Mouse (Mus musculus): Measurements from ENCODE around the gene Ly75. TPM values are rescaled to one million over a fixed set of nuclear protein-coding genes. Genes with fewer than 3 reads are reported as not detected.

Gene Ly75
- total RNA-seq, 1 experiment from 2014 or later = 12.8 TPM

DNA sequence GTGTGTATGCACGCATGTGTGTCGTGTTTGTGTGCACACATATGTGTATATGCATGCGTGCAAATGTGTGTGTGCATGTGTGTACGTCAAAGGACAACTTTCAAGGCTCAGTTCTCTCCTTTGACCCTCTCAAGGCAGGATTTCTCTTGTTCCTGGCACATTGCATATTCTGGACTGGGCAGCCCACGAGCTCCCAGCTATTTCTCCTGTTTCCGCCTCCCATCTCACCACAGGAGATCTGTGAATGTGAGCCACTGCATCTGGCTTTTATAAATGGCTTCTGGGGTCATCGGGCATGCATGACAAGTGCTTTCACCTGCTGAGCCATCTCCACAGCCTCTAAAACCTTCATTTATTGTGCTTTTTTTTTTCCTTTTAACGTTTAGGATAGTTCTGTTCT is 36.6 kb downstream of the Ly75 start:
- no peak for ATAC-seq (replicated peaks in 1 of 2; ENCODE audit: insufficient read depth in 1 of 2, low FRiP score in 2 of 2, low TSS enrichment in 1 of 2, low read depth in 1 of 2, poor library complexity in 2 of 2, severe bottlenecking in 2 of 2)

GRCm38 (mm10) chr2:60345717-60346116 is 37.4 kb downstream of the Ly75 start:
- ATAC-seq (replicated peaks in 1 of 2; ENCODE audit: insufficient read depth in 1 of 2, low FRiP score in 2 of 2, low TSS enrichment in 1 of 2, low read depth in 1 of 2, poor library complexity in 2 of 2, severe bottlenecking in 2 of 2) = no peak

DNA sequence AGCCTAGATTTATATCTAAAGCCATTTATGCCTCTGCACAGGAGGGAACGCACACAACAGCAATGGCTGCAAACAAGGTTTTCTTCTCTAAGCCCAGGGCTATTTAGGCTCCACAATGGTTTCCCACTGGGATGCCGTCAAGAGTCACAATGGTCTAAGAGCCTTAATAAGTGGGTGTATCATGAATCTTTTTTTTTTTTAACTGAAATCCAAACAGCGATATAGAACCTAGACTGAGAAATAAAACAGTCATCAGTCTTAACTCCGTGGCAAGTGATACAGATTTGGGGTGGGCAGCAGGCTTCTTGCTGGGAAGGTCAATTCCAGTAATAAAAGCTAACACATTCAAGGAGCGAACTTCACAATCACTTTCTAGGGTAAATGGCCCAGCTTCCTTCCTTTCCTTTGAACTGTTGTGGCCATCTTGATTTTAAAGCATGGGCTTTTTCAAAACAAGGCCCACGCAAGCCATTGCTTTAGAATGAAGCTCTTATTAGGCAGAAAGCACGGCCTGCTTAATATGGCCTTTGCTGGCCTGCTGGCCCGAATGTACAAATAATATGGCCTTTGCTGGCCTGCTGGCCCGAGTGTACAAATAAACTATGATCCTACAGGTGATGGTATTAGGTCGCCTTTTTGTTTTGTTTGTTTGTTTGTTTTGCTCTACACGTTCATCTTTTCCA is 39.4 kb downstream of the Ly75 start:
- no peak for ATAC-seq (replicated peaks in 1 of 2; ENCODE audit: insufficient read depth in 1 of 2, low FRiP score in 2 of 2, low TSS enrichment in 1 of 2, low read depth in 1 of 2, poor library complexity in 2 of 2, severe bottlenecking in 2 of 2)

GRCm38 (mm10) chr2:60342107-60342880 is 40.8 kb downstream of the Ly75 start:
- peak; percentile 46 to 51; a peak in 2 of 4 replicates for ATAC-seq (replicated peaks in 1 of 2; ENCODE audit: insufficient read depth in 1 of 2, low FRiP score in 2 of 2, low TSS enrichment in 1 of 2, low read depth in 1 of 2, poor library complexity in 2 of 2, severe bottlenecking in 2 of 2)

GRCm38 (mm10) chr2:60337937-60338336 is 45.2 kb downstream of the Ly75 start:
- ATAC-seq (replicated peaks in 1 of 2; ENCODE audit: insufficient read depth in 1 of 2, low FRiP score in 2 of 2, low TSS enrichment in 1 of 2, low read depth in 1 of 2, poor library complexity in 2 of 2, severe bottlenecking in 2 of 2) = no peak

DNA sequence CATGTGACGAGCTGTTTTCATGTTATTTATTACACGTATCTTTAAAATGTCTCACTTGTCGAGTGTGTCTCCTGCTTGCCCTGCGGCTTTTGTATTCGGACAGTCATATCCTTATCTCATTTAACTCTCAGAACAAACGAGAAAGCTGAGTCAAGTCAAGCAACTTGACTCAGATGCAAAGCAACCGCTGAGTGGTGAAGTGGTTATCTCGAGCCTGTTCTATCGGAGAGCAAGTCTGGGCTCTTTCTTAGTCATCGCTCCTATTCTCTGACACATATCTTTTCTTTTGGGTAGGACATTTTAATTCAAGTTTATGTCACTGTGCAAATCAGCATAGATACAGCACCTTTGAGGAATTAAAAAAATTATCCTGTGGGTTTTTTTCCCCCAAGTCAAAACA is 54.5 kb downstream of the Ly75 start:
- no peak for ATAC-seq (replicated peaks in 1 of 2; ENCODE audit: insufficient read depth in 1 of 2, low FRiP score in 2 of 2, low TSS enrichment in 1 of 2, low read depth in 1 of 2, poor library complexity in 2 of 2, severe bottlenecking in 2 of 2)

DNA sequence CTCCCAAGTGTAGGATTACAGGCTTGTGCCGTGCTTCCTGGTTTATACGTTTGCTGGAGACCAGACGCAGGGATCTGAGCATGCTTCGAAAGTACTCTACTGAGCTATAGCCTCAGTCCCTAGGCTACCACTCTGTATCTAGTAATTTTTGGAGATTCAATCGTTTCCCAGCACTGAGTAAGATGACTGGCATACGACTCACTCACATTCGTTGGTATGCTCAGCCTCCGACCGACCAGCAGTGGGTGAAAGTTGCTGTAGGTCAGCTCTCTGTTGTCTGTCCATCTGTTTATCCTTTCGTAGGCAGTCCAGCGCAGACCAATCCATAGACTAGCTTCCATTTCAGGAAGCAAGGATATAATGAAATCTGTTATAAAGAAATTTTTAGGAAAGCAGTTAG is 55.5 kb downstream of the Ly75 start:
- no peak for ATAC-seq (replicated peaks in 1 of 2; ENCODE audit: insufficient read depth in 1 of 2, low FRiP score in 2 of 2, low TSS enrichment in 1 of 2, low read depth in 1 of 2, poor library complexity in 2 of 2, severe bottlenecking in 2 of 2)

- ATAC-seq (replicated peaks in 1 of 2; ENCODE audit: insufficient read depth in 1 of 2, low FRiP score in 2 of 2, low TSS enrichment in 1 of 2, low read depth in 1 of 2, poor library complexity in 2 of 2, severe bottlenecking in 2 of 2) = no peak
These were observed 56.2 kb downstream of the Ly75 start for GRCm38 (mm10) chr2:60326948-60327347.

- no peak for ATAC-seq (replicated peaks in 1 of 2; ENCODE audit: insufficient read depth in 1 of 2, low FRiP score in 2 of 2, low TSS enrichment in 1 of 2, low read depth in 1 of 2, poor library complexity in 2 of 2, severe bottlenecking in 2 of 2)
These were observed 59.7 kb downstream of the Ly75 start for GRCm38 (mm10) chr2:60323411-60323810.

GRCm38 (mm10) chr2:60322031-60322726 is 60.9 kb downstream of the Ly75 start:
- ATAC-seq (replicated peaks in 1 of 2; ENCODE audit: insufficient read depth in 1 of 2, low FRiP score in 2 of 2, low TSS enrichment in 1 of 2, low read depth in 1 of 2, poor library complexity in 2 of 2, severe bottlenecking in 2 of 2) = no peak

DNA sequence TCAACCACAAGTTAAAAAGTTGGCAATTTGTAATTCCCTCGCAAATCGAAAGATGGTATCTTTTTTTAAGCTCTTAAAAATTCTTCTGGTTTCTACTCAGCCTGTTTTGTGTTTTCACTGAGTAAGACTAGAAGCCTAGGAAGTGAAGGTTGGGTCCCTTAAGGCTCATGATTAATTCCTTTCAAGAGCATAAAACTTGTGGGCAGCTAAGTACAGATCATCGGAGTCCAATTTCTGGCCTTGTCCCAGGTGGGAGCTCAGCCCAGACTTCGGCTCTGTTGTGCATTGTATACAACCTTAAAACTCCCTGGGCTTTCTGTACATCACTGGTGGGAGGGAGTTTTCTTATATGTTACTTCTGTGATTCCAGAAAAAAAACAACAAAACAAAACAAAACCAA is 79.3 kb downstream of the Ly75 start:
- no peak for ATAC-seq (replicated peaks in 1 of 2; ENCODE audit: insufficient read depth in 1 of 2, low FRiP score in 2 of 2, low TSS enrichment in 1 of 2, low read depth in 1 of 2, poor library complexity in 2 of 2, severe bottlenecking in 2 of 2)

DNA sequence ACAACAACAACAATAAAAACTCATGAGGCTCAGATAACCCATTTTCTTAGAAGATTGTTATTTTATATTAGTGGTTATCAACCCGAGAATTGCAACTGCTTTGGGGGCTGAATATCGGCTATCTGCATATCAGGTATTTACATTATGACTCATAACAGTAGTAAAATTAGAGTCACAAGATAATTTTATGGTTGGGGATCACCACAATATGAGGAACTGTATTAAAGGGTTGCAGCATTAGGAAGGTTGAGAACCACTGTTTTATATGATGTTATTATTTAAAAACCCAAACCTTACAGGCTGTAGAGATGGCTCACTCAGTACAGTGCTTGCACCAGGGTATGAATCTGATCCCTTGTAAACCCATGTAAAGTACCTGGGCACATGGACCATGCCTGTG is 83.8 kb downstream of the Ly75 start:
- ATAC-seq (replicated peaks in 1 of 2; ENCODE audit: insufficient read depth in 1 of 2, low FRiP score in 2 of 2, low TSS enrichment in 1 of 2, low read depth in 1 of 2, poor library complexity in 2 of 2, severe bottlenecking in 2 of 2) = no peak

GRCm38 (mm10) chr2:60298266-60298665 is 84.8 kb downstream of the Ly75 start:
- peak; percentile 56 to 75; a peak in 2 of 4 replicates for ATAC-seq (replicated peaks in 1 of 2; ENCODE audit: insufficient read depth in 1 of 2, low FRiP score in 2 of 2, low TSS enrichment in 1 of 2, low read depth in 1 of 2, poor library complexity in 2 of 2, severe bottlenecking in 2 of 2)

DNA sequence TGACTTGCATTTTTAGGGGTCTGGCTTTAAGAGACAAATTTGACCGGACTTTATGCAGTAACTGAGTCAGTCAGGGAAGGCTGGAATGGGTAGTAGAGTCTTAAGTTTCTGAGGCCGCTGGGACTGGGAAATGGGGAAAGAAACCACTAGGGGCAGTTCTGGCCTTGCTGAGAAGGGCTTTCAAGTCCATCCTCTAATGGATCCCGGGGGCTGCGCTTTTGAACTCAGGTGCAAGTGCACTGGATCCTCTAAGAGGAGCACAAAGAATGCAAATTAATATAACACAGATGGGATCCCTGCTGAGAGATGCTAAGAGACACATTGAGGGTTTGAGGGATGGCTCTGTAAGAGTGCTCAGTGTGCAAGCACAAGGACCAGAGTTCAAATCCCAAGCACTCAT is 91.7 kb downstream of the Ly75 start:
- ATAC-seq (replicated peaks in 1 of 2; ENCODE audit: insufficient read depth in 1 of 2, low FRiP score in 2 of 2, low TSS enrichment in 1 of 2, low read depth in 1 of 2, poor library complexity in 2 of 2, severe bottlenecking in 2 of 2) = no peak

GRCm38 (mm10) chr2:60289451-60289850 is 93.7 kb downstream of the Ly75 start:
- ATAC-seq (replicated peaks in 1 of 2; ENCODE audit: insufficient read depth in 1 of 2, low FRiP score in 2 of 2, low TSS enrichment in 1 of 2, low read depth in 1 of 2, poor library complexity in 2 of 2, severe bottlenecking in 2 of 2) = no peak

GRCm38 (mm10) chr2:60288606-60289005 is 94.5 kb downstream of the Ly75 start:
- peak; percentile 40 to 63; a peak in 3 of 4 replicates for ATAC-seq (replicated peaks in 1 of 2; ENCODE audit: insufficient read depth in 1 of 2, low FRiP score in 2 of 2, low TSS enrichment in 1 of 2, low read depth in 1 of 2, poor library complexity in 2 of 2, severe bottlenecking in 2 of 2)

GRCm38 (mm10) chr2:60285107-60285617 is 97.9 kb downstream of the Ly75 start:
- no peak for ATAC-seq (replicated peaks in 1 of 2; ENCODE audit: insufficient read depth in 1 of 2, low FRiP score in 2 of 2, low TSS enrichment in 1 of 2, low read depth in 1 of 2, poor library complexity in 2 of 2, severe bottlenecking in 2 of 2)

DNA sequence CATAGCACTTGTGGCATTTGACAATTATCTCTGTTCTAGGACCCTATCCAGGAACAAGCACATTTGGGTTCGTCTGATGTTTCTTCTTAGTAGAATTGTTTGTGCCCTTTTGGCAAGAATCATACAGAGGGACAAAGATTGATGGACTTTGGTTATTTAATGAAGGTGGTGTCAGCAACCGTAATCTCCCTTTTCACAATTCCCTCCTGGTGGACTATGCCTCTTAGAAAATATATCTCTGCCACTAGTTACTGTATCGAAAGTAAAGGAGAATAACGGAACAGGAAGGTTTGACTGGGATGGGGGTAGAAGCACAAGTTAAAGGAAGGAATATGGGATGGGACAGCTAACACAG is 98.7 kb downstream of the Ly75 start, which contains the start of gene Cd302:
Gene Cd302, minus strand, starts transcription at position 22 of the 355 bp plus-strand sequence.
- no peak for ATAC-seq (replicated peaks in 1 of 2; ENCODE audit: insufficient read depth in 1 of 2, low FRiP score in 2 of 2, low TSS enrichment in 1 of 2, low read depth in 1 of 2, poor library complexity in 2 of 2, severe bottlenecking in 2 of 2)

Measured in hematopoietic stem cell, adult 5-6 weeks (primary cell).